Mouse (Mus musculus): ENCODE measurements around the gene C130074G19Rik. TPM values are rescaled to one million over a fixed set of nuclear protein-coding genes. Genes with fewer than 3 reads are reported as not detected.
A peak's percentile ranks its signal among the peaks of the same experiment; 100 is the strongest.

Gene C130074G19Rik
- polyA plus RNA-seq, 1 experiment from 2014 or later = 2.0 TPM

DNA sequence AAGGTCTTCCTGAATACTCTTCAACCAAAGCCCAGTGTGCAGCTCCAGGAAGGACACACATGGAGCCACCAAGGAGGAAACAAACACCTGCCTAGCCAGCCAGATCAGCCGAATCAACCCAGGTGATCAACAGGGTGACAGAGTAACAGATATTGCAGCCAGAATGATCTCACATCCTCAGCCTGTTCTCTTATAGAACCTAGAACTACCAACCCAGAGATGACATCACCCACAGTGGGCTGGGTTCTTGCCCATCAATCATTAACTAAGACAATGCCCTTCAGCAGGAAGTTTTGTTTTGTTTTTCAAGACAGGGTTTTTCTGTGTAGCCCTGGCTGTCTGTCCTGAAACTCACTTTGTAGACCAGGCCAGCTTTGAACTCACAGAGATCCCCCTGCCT lies 24.8 kb downstream of the C130074G19Rik start:
- 40% methylated on average over 1 of the region's 1 CpGs for WGBS (ENCODE audit: insufficient replicate concordance)
- H3K27ac ChIP-seq (replicated peaks) = no peak overlapping the region

DNA sequence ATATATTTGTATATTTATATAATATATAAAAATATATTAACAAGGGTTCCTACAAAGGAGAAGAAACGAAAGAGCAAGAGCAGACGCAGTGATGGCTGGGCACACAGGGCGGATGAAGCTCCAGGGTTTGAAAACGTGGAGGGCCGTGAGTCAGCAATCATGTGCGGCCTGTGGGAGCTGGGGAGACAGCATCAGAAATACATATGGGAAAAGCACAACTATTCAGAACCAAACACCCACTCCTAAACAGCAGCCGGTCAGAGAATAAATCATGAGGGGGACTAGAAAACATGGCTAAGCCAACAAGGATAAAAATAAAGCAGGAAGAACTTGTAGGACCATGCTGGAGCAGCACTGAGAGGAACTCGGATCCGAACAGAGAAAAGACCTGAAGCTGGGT lies 25.8 kb downstream of the C130074G19Rik start:
- WGBS (ENCODE audit: insufficient replicate concordance) = 66% methylated on average over 9 of the region's 9 CpGs
- H3K27me3 ChIP-seq = 0 out of 2 replicates have a peak, but pooled peaks cover 3% of the 10 kb centered on the region
- no peak overlapping the region for H3K9ac ChIP-seq
- no peak for ATAC-seq (ENCODE audit: insufficient read depth)
- no peaks in the 10 kb centered on the region for H3K9me3 ChIP-seq (replicated peaks)
- H3K4me2 ChIP-seq = no peak overlapping the region
- no peak overlapping the region for H3K4me3 ChIP-seq (replicated peaks)
- peaks cover 22% of the 10 kb centered on the region for H3K4me1 ChIP-seq (replicated peaks)
- no peaks in the 10 kb centered on the region for H3K36me3 ChIP-seq (replicated peaks)
- H3K27ac ChIP-seq (replicated peaks) = no peak overlapping the region

More for the DNA sequence above, 24.8 kb downstream of the C130074G19Rik start:
- Histone ChIP-seq H3K9me3 (replicated peaks) (no peaks in the 10 kb centered on the region), H3K9ac (no peak overlapping the region), H3K27me3 (0 out of 2 replicates have a peak, but pooled peaks cover 3% of the 10 kb centered on the region), H3K4me3 (replicated peaks) (no peak overlapping the region), H3K4me1 (replicated peaks) (peaks cover 13% of the 10 kb centered on the region), H3K36me3 (replicated peaks) (no peaks in the 10 kb centered on the region), H3K4me2 (no peak overlapping the region)
- ATAC-seq (ENCODE audit: insufficient read depth) = no peak

DNA sequence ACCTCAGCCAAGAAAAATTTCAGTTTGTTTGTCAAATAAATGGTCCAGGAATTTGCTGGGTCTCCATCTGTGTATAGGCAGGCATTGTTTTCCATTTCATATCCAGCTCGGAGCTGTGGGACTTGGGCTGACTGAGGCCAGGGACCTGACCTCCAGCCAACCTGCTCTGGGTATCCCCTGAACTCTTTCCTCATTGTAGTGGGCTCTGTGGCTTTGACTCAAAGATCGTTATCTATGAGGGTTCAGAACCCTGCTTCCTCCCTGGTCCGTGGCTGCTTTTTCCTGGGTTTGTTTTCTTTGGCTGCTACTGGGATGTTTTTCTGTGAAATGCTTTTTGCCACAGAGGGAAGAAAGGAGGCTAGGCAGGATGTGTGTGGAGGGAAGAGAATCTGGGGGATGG lies 29.1 kb downstream of the C130074G19Rik start:
- H3K4me2 ChIP-seq = peak overlapping the region; percentile 43; the same call in 1 of the 2 replicates
- WGBS (ENCODE audit: insufficient replicate concordance) = 14% methylated on average over 3 of the region's 3 CpGs
- H3K36me3 ChIP-seq (replicated peaks) = no peaks in the 10 kb centered on the region
- H3K27ac ChIP-seq (replicated peaks) = peak overlapping the region; percentile 61; the same call in 1 of the 2 replicates
- H3K4me3 ChIP-seq (replicated peaks) = no peak overlapping the region
- peaks cover 32% of the 10 kb centered on the region for H3K4me1 ChIP-seq (replicated peaks)
- no peaks in the 10 kb centered on the region for H3K9me3 ChIP-seq (replicated peaks)
- H3K9ac ChIP-seq = no peak overlapping the region
- ATAC-seq (ENCODE audit: insufficient read depth) = no peak
- H3K27me3 ChIP-seq = 0 out of 2 replicates have a peak, but pooled peaks cover 3% of the 10 kb centered on the region

DNA sequence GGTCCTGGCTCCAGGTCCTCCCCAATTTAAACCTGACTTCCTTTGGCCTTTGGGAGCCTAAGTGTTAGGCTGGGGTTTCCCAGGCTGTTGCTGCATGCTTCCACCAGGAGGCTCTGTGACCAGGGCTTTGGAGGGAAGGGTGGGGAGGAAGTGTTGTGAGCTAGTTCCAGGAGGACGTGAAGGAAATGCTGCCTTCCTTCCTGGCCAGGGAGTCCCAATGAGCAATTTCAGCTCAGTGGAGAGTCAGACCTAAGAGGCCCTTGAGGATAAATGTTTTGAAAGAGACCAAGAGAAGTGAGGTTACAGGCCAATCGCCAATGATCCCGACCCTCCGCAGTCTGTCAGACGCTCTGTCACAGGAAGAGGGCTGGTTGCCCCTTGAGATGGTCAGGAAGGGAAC lies 29.7 kb downstream of the C130074G19Rik start:
- peak overlapping the region; percentile 43 for H3K4me2 ChIP-seq
- H3K4me1 ChIP-seq (replicated peaks) = peaks cover 32% of the 10 kb centered on the region
- ATAC-seq (ENCODE audit: insufficient read depth) = no peak
- H3K27ac ChIP-seq (replicated peaks) = peak overlapping the region; percentile 61
- 7% methylated on average over 5 of the region's 5 CpGs for WGBS (ENCODE audit: insufficient replicate concordance)
- H3K36me3 ChIP-seq (replicated peaks) = no peaks in the 10 kb centered on the region
- H3K9ac ChIP-seq = no peak overlapping the region; the same call in 1 of the 2 replicates
- H3K9me3 ChIP-seq (replicated peaks) = no peaks in the 10 kb centered on the region
- H3K27me3 ChIP-seq = 0 out of 2 replicates have a peak, but pooled peaks cover 3% of the 10 kb centered on the region
- 0 out of 2 replicates have a peak overlapping the region, but pooled peaks have one; percentile 8 for H3K4me3 ChIP-seq (replicated peaks)

DNA sequence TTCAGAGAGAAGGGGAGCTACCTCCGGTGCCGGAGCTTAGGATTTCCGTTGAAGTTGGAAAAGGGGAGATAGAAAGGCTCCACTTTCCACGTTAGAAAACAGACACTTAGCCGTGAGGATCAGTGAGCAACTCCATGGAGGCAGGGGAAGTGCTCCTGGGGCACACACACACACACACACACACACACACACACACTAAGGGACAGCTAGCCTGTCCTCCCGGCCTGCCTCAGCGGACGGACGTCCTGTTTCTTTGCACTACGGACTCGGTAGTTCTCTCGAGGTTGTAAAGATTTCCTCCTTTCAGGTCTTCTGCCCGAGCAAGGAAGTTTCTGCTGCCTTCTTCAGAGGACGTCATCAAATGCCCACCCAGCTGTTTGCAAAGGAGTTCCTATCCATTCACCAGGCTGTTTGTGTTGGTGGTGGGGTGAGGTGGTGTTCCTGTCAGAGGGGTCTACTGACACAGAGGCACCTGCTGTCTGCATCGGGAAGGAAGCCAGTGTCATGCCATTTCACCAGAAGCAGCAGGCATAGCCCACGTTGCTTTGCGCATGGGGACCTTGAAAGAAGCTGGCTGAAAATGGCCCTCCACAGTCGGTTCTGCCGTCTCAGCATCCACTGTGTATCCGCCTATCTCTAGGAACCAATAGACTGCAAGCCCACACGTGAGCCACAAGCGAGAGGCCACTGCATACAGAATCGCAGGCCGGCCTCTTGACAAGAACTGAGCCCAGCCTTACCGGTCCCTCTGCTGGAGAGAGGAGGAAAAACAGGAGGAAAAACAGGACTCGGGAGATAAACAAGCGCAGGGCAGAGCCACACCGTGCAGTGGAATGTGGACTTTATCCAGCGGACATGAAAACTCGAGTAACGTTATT lies 31.0 kb downstream of the C130074G19Rik start:
- Histone ChIP-seq H3K36me3 (replicated peaks) (no peaks in the 10 kb centered on the region), H3K27me3 (0 out of 2 replicates have a peak, but pooled peaks cover 3% of the 10 kb centered on the region), H3K9me3 (replicated peaks) (no peaks in the 10 kb centered on the region), H3K9ac (0 out of 2 replicates have a peak overlapping the region, but pooled peaks have one; percentile 27), H3K4me3 (replicated peaks) (peak overlapping the region; percentile 7), H3K4me2 (peak overlapping the region; percentile 62), H3K27ac (replicated peaks) (peak overlapping the region; percentile 72), H3K4me1 (replicated peaks) (peaks cover 40% of the 10 kb centered on the region)
- ATAC-seq (ENCODE audit: insufficient read depth) = peak; percentile 86
- 8% methylated on average over 31 of the region's 31 CpGs for WGBS (ENCODE audit: insufficient replicate concordance)

DNA sequence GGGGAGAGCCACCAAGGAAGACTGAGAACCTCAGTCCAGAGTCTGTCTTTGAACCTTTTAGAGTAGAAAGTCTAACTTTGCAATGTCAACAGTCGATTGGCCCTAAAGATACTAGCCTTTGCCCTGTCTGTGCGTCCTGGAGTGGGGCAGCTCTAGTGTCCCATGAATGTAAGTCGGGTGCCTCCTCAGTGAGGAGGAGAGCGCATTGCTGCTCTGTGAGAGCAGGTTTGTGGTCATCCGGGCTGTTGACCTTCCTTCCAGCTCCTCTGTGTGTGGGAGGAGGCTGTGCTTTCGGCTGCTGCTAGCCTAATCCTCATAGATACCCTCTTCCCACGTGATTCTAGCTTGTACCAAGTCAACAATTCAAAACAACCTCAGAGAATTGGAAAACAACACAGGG lies 31.9 kb downstream of the C130074G19Rik start:
- WGBS (ENCODE audit: insufficient replicate concordance) = 39% methylated on average over 7 of the region's 7 CpGs
- no peaks in the 10 kb centered on the region for H3K9me3 ChIP-seq (replicated peaks)
- peak overlapping the region; percentile 72 for H3K27ac ChIP-seq (replicated peaks)
- no peaks in the 10 kb centered on the region for H3K36me3 ChIP-seq (replicated peaks)
- peaks cover 48% of the 10 kb centered on the region for H3K4me1 ChIP-seq (replicated peaks)
- H3K27me3 ChIP-seq = 0 out of 2 replicates have a peak, but pooled peaks cover 3% of the 10 kb centered on the region
- H3K4me3 ChIP-seq (replicated peaks) = no peak overlapping the region
- 0 out of 2 replicates have a peak, but pooled peaks have one; percentile 2 for ATAC-seq (ENCODE audit: insufficient read depth)
- no peak overlapping the region for H3K9ac ChIP-seq
- peak overlapping the region; percentile 62; the same call in 1 of the 2 replicates for H3K4me2 ChIP-seq

DNA sequence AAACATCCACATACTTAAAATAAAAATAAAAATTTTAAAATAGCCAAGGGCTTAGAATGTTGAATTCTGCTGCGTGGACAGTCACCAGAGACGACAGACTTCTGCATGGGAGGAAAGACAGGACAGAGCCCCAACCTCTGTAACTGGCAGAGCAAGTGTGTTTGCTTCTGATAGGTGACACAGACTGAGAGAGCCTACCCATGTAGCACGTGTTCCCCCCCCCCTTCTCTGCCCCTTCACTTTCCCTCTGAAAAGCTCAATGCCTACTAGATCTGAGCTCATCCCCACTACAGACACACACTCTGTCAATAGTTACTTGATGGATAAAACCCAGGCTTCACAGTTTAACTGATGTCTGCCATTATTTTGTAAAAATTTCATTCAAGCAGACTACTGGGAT lies 36.0 kb downstream of the C130074G19Rik start:
- H3K27ac ChIP-seq (replicated peaks) = peak overlapping the region; percentile 82
- H3K9me3 ChIP-seq (replicated peaks) = no peaks in the 10 kb centered on the region
- WGBS (ENCODE audit: insufficient replicate concordance) = 11% methylated on average over 3 of the region's 3 CpGs
- H3K4me1 ChIP-seq (replicated peaks) = peaks cover 63% of the 10 kb centered on the region
- H3K36me3 ChIP-seq (replicated peaks) = no peaks in the 10 kb centered on the region
- peak overlapping the region; percentile 90 for H3K4me2 ChIP-seq
- peak overlapping the region; percentile 83 for H3K4me3 ChIP-seq (replicated peaks)
- no peaks in the 10 kb centered on the region for H3K27me3 ChIP-seq
- ATAC-seq (ENCODE audit: insufficient read depth) = peak; percentile 6; the same call in 1 of the 2 replicates
- peak overlapping the region; percentile 88; the same call in 1 of the 2 replicates for H3K9ac ChIP-seq

DNA sequence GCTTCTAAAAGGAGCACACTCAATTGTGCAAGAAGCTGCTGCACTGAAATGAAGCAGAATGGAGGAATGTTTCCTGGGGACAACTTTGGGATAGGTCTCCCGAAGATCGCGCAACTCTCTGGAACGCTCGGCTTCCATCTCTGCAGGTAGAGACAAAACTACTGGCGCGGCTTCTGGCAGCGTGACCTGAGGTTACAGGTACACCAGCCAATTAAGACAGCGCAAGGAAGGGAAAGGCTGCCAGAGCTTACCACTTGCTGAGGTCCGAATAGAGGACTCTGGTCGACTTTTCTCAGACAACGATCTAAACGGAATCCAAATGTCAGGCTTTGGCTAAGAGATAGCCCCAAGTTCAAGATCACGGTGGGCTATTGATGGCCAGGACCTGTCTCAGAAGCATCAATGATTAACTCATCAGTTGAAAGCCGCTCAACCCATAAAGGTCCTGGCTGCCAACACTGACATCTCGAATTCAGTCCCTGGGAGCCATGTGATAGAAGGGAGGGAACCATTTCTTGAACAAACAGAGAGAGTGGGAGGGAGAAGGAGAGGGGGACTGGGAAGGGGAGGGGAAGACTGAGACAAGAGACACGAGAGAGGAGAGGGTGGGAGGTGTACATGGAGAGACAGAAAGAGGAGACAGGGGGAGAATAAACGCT lies 36.8 kb downstream of the C130074G19Rik start, which contains the start of gene Marc2:
Gene Marc2, minus strand, starts transcription at position 360 of the 659 bp plus-strand sequence.
- H3K4me1 ChIP-seq (replicated peaks) = peaks cover 63% of the 10 kb centered on the region
- WGBS (ENCODE audit: insufficient replicate concordance) = 3% methylated on average over 18 of the region's 18 CpGs
- ATAC-seq (ENCODE audit: insufficient read depth) = peak; percentile 22

DNA sequence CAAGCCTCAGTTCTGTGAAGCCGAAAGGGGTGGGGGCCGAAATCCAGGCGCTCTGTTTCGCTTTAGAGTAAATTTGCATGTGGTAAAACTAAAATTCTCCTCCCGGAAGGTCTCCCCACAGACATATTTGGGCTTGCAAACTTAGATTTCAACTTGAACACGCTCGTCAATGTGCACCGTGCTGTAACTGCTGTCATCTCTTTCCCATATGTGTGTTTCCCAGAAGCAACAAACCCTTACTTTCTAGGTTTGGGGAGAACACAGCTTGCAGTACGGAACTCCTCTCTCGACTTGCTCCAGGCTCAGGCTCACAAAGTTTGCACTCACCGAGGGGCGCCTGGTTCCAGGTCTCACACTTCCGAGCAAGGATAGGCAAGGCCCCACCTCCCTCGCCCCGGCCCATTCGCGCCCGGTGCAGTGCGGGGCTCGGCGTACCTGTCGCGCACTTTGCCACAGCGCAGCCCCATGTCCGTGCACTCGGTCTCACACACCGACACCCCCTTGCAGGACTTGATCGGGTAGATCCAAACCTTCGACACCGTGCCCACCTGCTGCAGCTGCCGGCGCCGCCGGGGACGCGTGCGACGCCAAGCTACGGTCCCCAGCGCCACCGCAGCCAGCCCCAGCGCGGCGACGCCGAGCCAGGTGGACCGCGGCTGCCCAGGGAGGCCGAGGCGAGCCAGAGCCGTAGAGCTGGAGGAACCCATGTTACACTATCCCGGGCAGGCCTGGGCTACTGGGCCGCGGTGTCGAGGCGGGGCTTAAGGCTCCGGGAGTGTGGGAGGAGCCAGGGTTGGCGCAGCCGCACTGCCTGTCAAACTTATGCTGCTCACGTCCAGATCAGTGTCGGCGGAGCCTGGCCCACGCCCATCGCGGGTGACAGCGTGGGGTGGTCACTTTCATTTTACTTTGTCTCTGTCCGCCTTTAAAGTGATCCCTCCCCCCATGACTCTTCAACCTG lies 37.6 kb downstream of the C130074G19Rik start:
- no peaks in the 10 kb centered on the region for H3K9me3 ChIP-seq (replicated peaks)
- H3K4me3 ChIP-seq (replicated peaks) = peak overlapping the region; percentile 83
- H3K27ac ChIP-seq (replicated peaks) = peak overlapping the region; percentile 89
- under 1% methylated on average over 67 of the region's 67 CpGs for WGBS (ENCODE audit: insufficient replicate concordance)
- H3K36me3 ChIP-seq (replicated peaks) = peaks cover 9% of the 10 kb centered on the region
- peak overlapping the region; percentile 90 for H3K4me2 ChIP-seq
- peak; percentile 96 for ATAC-seq (ENCODE audit: insufficient read depth)
- H3K27me3 ChIP-seq = no peaks in the 10 kb centered on the region
- H3K9ac ChIP-seq = peak overlapping the region; percentile 88
- peaks cover 66% of the 10 kb centered on the region for H3K4me1 ChIP-seq (replicated peaks)

More for the DNA sequence above, 36.8 kb downstream of the C130074G19Rik start, which contains the start of gene Marc2:
- no peaks in the 10 kb centered on the region for H3K9me3 ChIP-seq (replicated peaks)
- peak within 1 kb of the TSS; percentile 88 for H3K9ac ChIP-seq
- peaks cover under 1% of the 10 kb centered on the region; the same call in 1 of the 2 replicates for H3K36me3 ChIP-seq (replicated peaks)
- H3K4me3 ChIP-seq (replicated peaks) = peak within 1 kb of the TSS; percentile 83
- peak within 1 kb of the TSS; percentile 90 for H3K4me2 ChIP-seq
- no peaks in the 10 kb centered on the region for H3K27me3 ChIP-seq
- H3K27ac ChIP-seq (replicated peaks) = peak within 1 kb of the TSS; percentile 89
